Mouse (Mus musculus) CH12.LX (cell line): ENCODE measurements at regions not wholly inside any gene's neighbourhood (a gene's known extent, or its start where the extent isn't known, plus 50 kb on each side); places are given as distances from the start of the nearest gene placed in this dataset.
"Not testable (repeated sequence)": the region's sequence is repeated elsewhere in the genome, so short reads cannot be mapped to it uniquely, and the experiment has no call there.

Source experiments
- DNase-seq: peaks from one replicate; pipeline ENCODE4 v3.0.0-alpha.2; 2013; ENCODE audit errors: extremely low read depth
- H3K27ac ChIP-seq: 2 replicates; pipeline ENCODE4 v1.5.1; 2012; ENCODE audit warnings: low read depth, mild to moderate bottlenecking, control low read depth, moderate library complexity; ENCODE audit not compliant: insufficient read depth
- H3K27me3 ChIP-seq: replicated peaks from 2 replicates; pipeline ENCODE3; 2012; ENCODE audit warnings: inconsistent platforms
- H3K36me3 ChIP-seq, 2 experiments: replicated peaks in 1 of 2; 2 replicates each; pipeline versions ENCODE3 to v1.6.1; 2012; ENCODE audit warnings: inconsistent platforms in 1 of 2, low read length in 1 of 2, mild to moderate bottlenecking in 1 of 2, mixed read lengths in 1 of 2, moderate library complexity in 1 of 2; ENCODE audit not compliant: control insufficient read depth in 1 of 2, insufficient read depth in 1 of 2
- H3K4me1 ChIP-seq, 2 experiments: 2 replicates each; pipeline ENCODE4 v1.6.1; 2012; ENCODE audit warnings: inconsistent platforms in 1 of 2, moderate library complexity in 1 of 2; ENCODE audit not compliant: insufficient read depth in 2 of 2, control insufficient read depth in 1 of 2
- H3K4me2 ChIP-seq: 2 replicates; pipeline ENCODE4 v1.6.1; 2012; ENCODE audit warnings: low read depth, mild to moderate bottlenecking, control low read depth; ENCODE audit not compliant: poor library complexity, insufficient read depth, severe bottlenecking
- H3K4me3 ChIP-seq, 3 experiments: fragments of 150-350 bp in 1 of 3; sonication (generic) in 1 of 3; replicated peaks in 1 of 3; 2 replicates each; pipeline versions ENCODE3 to v1.5.1; 2011 to 2012; ENCODE audit warnings: low read depth in 2 of 3, low read length in 2 of 3, mild to moderate bottlenecking in 2 of 3, moderate library complexity in 2 of 3, control low read depth in 1 of 3, improper control_type of control experiment in 1 of 3, inconsistent platforms in 1 of 3, mixed read lengths in 1 of 3; ENCODE audit not compliant: poor library complexity in 1 of 3
- H3K79me2 ChIP-seq: replicated peaks from 2 replicates; pipeline ENCODE4 v1.6.1; 2012; ENCODE audit warnings: mild to moderate bottlenecking, moderate library complexity; ENCODE audit not compliant: control insufficient read depth, poor library complexity, insufficient read depth, severe bottlenecking; ENCODE audit errors: extremely low read depth
- H3K9ac ChIP-seq: 2 replicates; pipeline ENCODE4 v1.6.1; 2012; ENCODE audit warnings: low read depth, mild to moderate bottlenecking, control low read depth, moderate library complexity; ENCODE audit not compliant: insufficient read depth
- H3K9me3 ChIP-seq: replicated peaks from 2 replicates; pipeline ENCODE3; 2012; ENCODE audit warnings: low read length, inconsistent platforms, mixed read lengths
- ELF1 ChIP-seq: IDR thresholded peaks from 2 replicates; pipeline ENCODE4 v1.6.1; 2014; ENCODE audit warnings: low read depth, mild to moderate bottlenecking, inconsistent platforms, low read length, improper control_type of control experiment
- dilution Hi-C: fragments of 300-500 bp; cut with MboI; formaldehyde crosslinking; loops from 2 replicates; pipeline ENCODE4 v1.14.3; 2020; ENCODE audit warnings: low sequenced_read_pairs; ENCODE audit not compliant: extremely low pct_unique_long_range_greater_than_20kb, extremely low pct_ligation_motif_present
- in situ Hi-C: fragments of 300-500 bp; cut with MboI; formaldehyde crosslinking; loops from 3 replicates; pipeline ENCODE4 v1.14.3; 2019; ENCODE audit warnings: low sequenced_read_pairs, low pct_ligation_motif_present, low pct_unique_long_range_greater_than_20kb, mixed read lengths

DNA sequence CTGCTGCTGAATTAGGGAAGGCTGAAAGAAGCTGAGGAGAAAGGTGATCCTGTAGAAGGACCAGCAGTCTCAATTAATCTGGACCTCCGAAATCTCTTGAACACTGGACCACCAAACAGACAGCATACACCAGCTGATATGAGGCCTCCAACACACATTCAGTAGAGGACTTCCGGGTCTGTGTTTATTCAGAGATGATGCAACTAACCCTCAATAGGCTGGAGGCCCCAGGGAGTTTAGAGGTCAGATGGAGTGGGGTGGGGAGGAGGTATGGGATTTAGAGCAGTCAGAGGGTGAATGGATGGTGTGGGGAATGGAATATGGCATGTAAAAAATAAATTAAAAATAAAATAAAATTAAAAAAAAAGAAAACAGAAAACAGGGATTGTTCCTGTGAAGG is 1123.4 kb downstream of the Diaph3 start:
- in situ Hi-C loops, H3K9me3 ChIP-seq, dilution Hi-C loops: not testable (repeated sequence)
- TF ChIP-seq ELF1: peak; percentile 42; the same call in 1 of the 2 replicates
- TF ChIP-seq, all 38 proteins: peak for 1; not testable (repeated sequence) for 37
- H3K79me2 ChIP-seq, DNase-seq, H3K36me3 ChIP-seq, H3K9ac ChIP-seq, H3K4me1 ChIP-seq, H3K4me3 ChIP-seq, H3K4me2 ChIP-seq, H3K27ac ChIP-seq, H3K27me3 ChIP-seq: not testable (repeated sequence)
